In the genomic region with DNA sequence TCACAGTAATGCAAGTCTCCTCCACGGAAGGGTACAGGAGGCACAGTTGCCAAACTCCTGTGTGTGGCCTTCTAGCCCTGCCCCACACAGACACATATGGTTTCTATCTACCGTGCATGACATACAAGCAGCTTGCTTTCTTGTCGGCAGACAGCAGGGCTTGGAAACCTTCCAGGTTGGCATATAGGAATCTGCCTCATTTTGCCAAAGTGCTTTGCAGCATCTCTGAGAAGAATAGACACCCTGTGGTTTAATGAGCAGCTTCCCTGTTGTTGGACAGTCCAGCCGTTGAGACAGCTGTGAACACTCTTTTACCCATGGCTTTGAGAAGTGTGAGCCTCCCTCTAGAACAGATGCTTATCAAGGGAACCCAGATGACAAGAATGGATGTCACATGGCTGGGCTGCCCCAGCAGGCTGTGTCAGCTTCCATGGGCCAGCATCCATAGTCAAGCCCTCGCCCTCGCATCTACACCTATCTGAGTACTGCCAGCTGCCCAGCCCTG, we compare ENCODE assay signal across 12 mouse cellular contexts. TPM values are rescaled to one million over a fixed set of nuclear protein-coding genes. Genes with fewer than 3 reads are reported as not detected.
DNase-seq lines count a peak whose midpoint lies in the region; ATAC-seq and TF ChIP-seq lines count a peak whose summit lies in the region.
"Had no signal": no experiment of that assay in that cellular context is flagged by ENCODE, and none has a peak within 500 bp of the region (broad histone marks: within the 10 kb centered on the region; RNA-seq: fewer than 3 reads in every experiment).

No protein-coding gene starts in this region.

- TF ChIP-seq CTCF in liver, postnatal 0 days (IDR thresholded peaks at IDR 0.05; ENCODE audit: low read depth), result no peak
- TF ChIP-seq CTCF in forebrain, postnatal 0 days (IDR thresholded peaks at IDR 0.05; ENCODE audit: low read depth), result no peak

- WGBS in liver, postnatal 0 days (ENCODE audit: insufficient replicate concordance), result 68% methylated on average over 6 of the region's 6 CpGs
- WGBS in liver, embryonic 12.5 days (ENCODE audit: insufficient replicate concordance), result 52% methylated on average over 6 of the region's 6 CpGs
- 30% methylated on average over 6 of the region's 6 CpGs for WGBS in forebrain, postnatal 0 days
- WGBS in neural tube, embryonic 13.5 days, result 25% methylated on average over 6 of the region's 6 CpGs

- H3K27me3 ChIP-seq in liver, postnatal 0 days (ENCODE audit: insufficient read depth, low read length), result no peaks in the 10 kb centered on the region
- H3K27me3 ChIP-seq in liver, embryonic 12.5 days (replicated peaks), result peaks cover 21% of the 10 kb centered on the region
- no peaks in the 10 kb centered on the region for H3K27me3 ChIP-seq in forebrain, postnatal 0 days (ENCODE audit: insufficient read depth, low read length)
- H3K27me3 ChIP-seq in neural tube, embryonic 13.5 days, result no peaks in the 10 kb centered on the region; the same call in 1 of the 2 replicates

- DNase-seq in cerebellum, postnatal 10 days, result peak; percentile 47 to 58
- DNase-seq in cerebellum, adult 9-10 months, result no peak
- no peak for DNase-seq in liver, postnatal 0 days
- DNase-seq in forebrain, postnatal 0 days, result peak; percentile 75
- DNase-seq in adrenal gland, postnatal 36 days, result no peak
- DNase-seq in gastrocnemius, postnatal 10 days, result no peak
- DNase-seq: cerebellum, adult 11 months; liver had no signal

- no peaks in the 10 kb centered on the region for H3K36me3 ChIP-seq in liver, postnatal 0 days (replicated peaks; ENCODE audit: insufficient read depth, low read length)
- no peaks in the 10 kb centered on the region for H3K36me3 ChIP-seq in liver, embryonic 12.5 days
- no peaks in the 10 kb centered on the region for H3K36me3 ChIP-seq in forebrain, postnatal 0 days (ENCODE audit: insufficient read depth)
- H3K36me3 ChIP-seq in neural tube, embryonic 13.5 days, result 0 out of 2 replicates have a peak, but pooled peaks cover 6% of the 10 kb centered on the region
- H3K36me3 ChIP-seq: midbrain, embryonic 12.5 days had no signal

- H3K27ac ChIP-seq in liver, postnatal 0 days (ENCODE audit: low read depth), result 0 out of 2 replicates have a peak overlapping the region, but pooled peaks have one; percentile 8
- H3K27ac ChIP-seq in liver, embryonic 12.5 days, result no peak overlapping the region
- H3K27ac ChIP-seq in forebrain, postnatal 0 days (ENCODE audit: low read depth, low read length), result no peak overlapping the region
- peak overlapping the region; percentile 80 for H3K27ac ChIP-seq in neural tube, embryonic 13.5 days (replicated peaks)
- H3K27ac ChIP-seq: midbrain, embryonic 12.5 days had no signal

- H3K9ac ChIP-seq in liver, postnatal 0 days (replicated peaks), result no peak overlapping the region
- H3K9ac ChIP-seq in liver, embryonic 12.5 days, result no peak overlapping the region
- no peak overlapping the region for H3K9ac ChIP-seq in forebrain, postnatal 0 days
- H3K9ac ChIP-seq in neural tube, embryonic 13.5 days, result no peak overlapping the region
- H3K9ac ChIP-seq: midbrain, embryonic 12.5 days had no signal

- no peak overlapping the region for H3K4me3 ChIP-seq in liver, postnatal 0 days (ENCODE audit: low read depth, low read length)
- H3K4me3 ChIP-seq in liver, embryonic 12.5 days, result no peak overlapping the region
- no peak overlapping the region for H3K4me3 ChIP-seq in forebrain, postnatal 0 days (ENCODE audit: low read depth, low read length)
- H3K4me3 ChIP-seq in neural tube, embryonic 13.5 days, result no peak overlapping the region
- H3K4me3 ChIP-seq: midbrain, embryonic 12.5 days had no signal

- H3K4me1 ChIP-seq in liver, postnatal 0 days (ENCODE audit: insufficient read depth), result no peaks in the 10 kb centered on the region
- no peaks in the 10 kb centered on the region for H3K4me1 ChIP-seq in liver, embryonic 12.5 days
- H3K4me1 ChIP-seq in forebrain, postnatal 0 days (ENCODE audit: insufficient read depth), result peaks cover 12% of the 10 kb centered on the region; the same call in 1 of the 2 replicates
- H3K4me1 ChIP-seq in neural tube, embryonic 13.5 days (replicated peaks), result peaks cover 64% of the 10 kb centered on the region

- ATAC-seq in liver, postnatal 0 days, result no peak
- no peak for ATAC-seq in liver, embryonic 12.5 days
- ATAC-seq in forebrain, postnatal 0 days, result peak; percentile 56
- peak; percentile 52 for ATAC-seq in neural tube, embryonic 13.5 days (ENCODE audit: low read depth)
- ATAC-seq: intestine, postnatal 0 days had no signal

- TF ChIP-seq EP300 in liver, postnatal 0 days (IDR thresholded peaks at IDR 0.05; ENCODE audit: low read depth), result no peak

- H3K4me2 ChIP-seq in liver, postnatal 0 days (ENCODE audit: low read depth, low read length), result no peak overlapping the region
- no peak overlapping the region for H3K4me2 ChIP-seq in liver, embryonic 12.5 days
- H3K4me2 ChIP-seq in forebrain, postnatal 0 days (ENCODE audit: low read depth), result no peak overlapping the region
- H3K4me2 ChIP-seq in neural tube, embryonic 13.5 days, result no peak overlapping the region
- H3K4me2 ChIP-seq: midbrain, embryonic 12.5 days had no signal

- no peaks in the 10 kb centered on the region for H3K9me3 ChIP-seq in liver, postnatal 0 days (ENCODE audit: low read length)
- H3K9me3 ChIP-seq in liver, embryonic 12.5 days (replicated peaks), result no peaks in the 10 kb centered on the region
- H3K9me3 ChIP-seq in forebrain, postnatal 0 days (ENCODE audit: low read length), result no peaks in the 10 kb centered on the region
- no peaks in the 10 kb centered on the region for H3K9me3 ChIP-seq in neural tube, embryonic 13.5 days
- H3K9me3 ChIP-seq: midbrain, embryonic 12.5 days had no signal

RNA-seq across cellular contexts. Expression of gene Gm340, which starts 36.0 kb away (rescaled TPM):
- 0.64 and 0.86 TPM in 2 replicates for polyA plus RNA-seq in liver, postnatal 0 days (2015; fragmentation: Nextera tagmentation; extraction: Ambion mirVana)
- polyA plus RNA-seq in liver, embryonic 12.5 days (2016; fragmentation: Nextera tagmentation; extraction: Ambion mirVana), result 2.2 and 2.8 TPM in 2 replicates
- 6.8 and 7.6 TPM in 2 replicates for total RNA-seq in forebrain, postnatal 0 days (2014; rRNA removed)
- 1.2 and 1.7 TPM in 2 replicates for polyA plus RNA-seq in forebrain, postnatal 0 days (2015; fragmentation: Nextera tagmentation; extraction: Ambion mirVana)
- polyA plus RNA-seq in neural tube, embryonic 13.5 days (2015; fragmentation: Nextera tagmentation; extraction: Ambion mirVana), result 1.8 and 2.4 TPM in 2 replicates
- 10 to 100 TPM; 12.4 to 17.4 TPM for total RNA-seq in adrenal gland, postnatal 36 days (2021)
- total RNA-seq in gastrocnemius, postnatal 10 days (2021), result 1 to 10 TPM; 7.7 to 9.8 TPM

Comparison
In these comparisons a context has a peak if more than half of its experiments do, and no peak if none do; other contexts are left out.
1. DNase-seq: peak in cerebellum, postnatal 10 days (2 of 2) and forebrain, postnatal 0 days (single experiment); none in cerebellum, adult 9-10 months (single experiment), liver, postnatal 0 days (single experiment), adrenal gland, postnatal 36 days (0 of 2) and gastrocnemius, postnatal 10 days (single experiment).
2. H3K27ac ChIP-seq: peak in liver, postnatal 0 days (single experiment) and neural tube, embryonic 13.5 days (single experiment); none in liver, embryonic 12.5 days (single experiment) and forebrain, postnatal 0 days (single experiment).
3. ATAC-seq: peak in forebrain, postnatal 0 days (single experiment) and neural tube, embryonic 13.5 days (single experiment); none in liver, postnatal 0 days (single experiment) and liver, embryonic 12.5 days (single experiment).